Mouse (Mus musculus) adrenal gland, postnatal 0 days (tissue): ENCODE data around the gene Fam229b. TPM values are rescaled to one million over a fixed set of nuclear protein-coding genes. Genes with fewer than 3 reads are reported as not detected.

Experiments
- polyA plus RNA-seq: library from polyadenylated mRNA; unstranded; fragments of >200 nt; fragmentation: Nextera tagmentation; extraction: Ambion mirVana; gene quantifications from 2 replicates; pipeline ENCODE4 v1.2.1, GENCODE M21; 2015

Gene Fam229b
- polyA plus RNA-seq = 20.8 and 43.6 TPM in 2 replicates

GRCm38 (mm10) chr10:39133462-39134310 lies at the start of gene Fam229b, which contains the start of gene Tube1:
TSS of gene Fam229b (minus strand) at chr10:39133914.
TSS of gene Tube1 (plus strand) at chr10:39133976.

GRCm38 (mm10) chr10:39163694-39164093 lies 30.0 kb upstream of the Fam229b start, which contains the start of gene Ccn6:
TSS of gene Ccn6 (minus strand) at chr10:39163794.

Other genes with a start within 250 kb of the Fam229b start
- gene Lama4, start 168.4 kb downstream of the Fam229b start, polyA plus RNA-seq = 32.3 and 40.4 TPM in 2 replicates
- 3.0 and 3.3 TPM in 2 replicates for gene Tube1, start 62 bp upstream of the Fam229b start, polyA plus RNA-seq
- 0.16 TPM in 1 of 2 replicates, not detected in the other for gene Ccn6, start 29.9 kb upstream of the Fam229b start, polyA plus RNA-seq
- 23.4 and 27.2 TPM in 2 replicates for gene Fyn, start 234.9 kb upstream of the Fam229b start, polyA plus RNA-seq